Mouse (Mus musculus): ENCODE results near the gene Mrgprh. TPM values are rescaled to one million over a fixed set of nuclear protein-coding genes. Genes with fewer than 3 reads are reported as not detected.

The Mrgprh gene
- polyA plus RNA-seq, 1 experiment = not detected

GRCm38 (mm10) chr17:12904349-12904748, 28.5 kb downstream of the Mrgprh start:
- Histone ChIP-seq H3K36me3 (ENCODE audit: control insufficient read depth) (peaks cover 67% of the 10 kb centered on the region), H3K4me3 (replicated peaks) (no peak overlapping the region), H3K27me3 (ENCODE audit: control insufficient read depth) (no peaks in the 10 kb centered on the region), H3K9me3 (ENCODE audit: control insufficient read depth, low read length) (no peaks in the 10 kb centered on the region), H3K4me1 (ENCODE audit: control insufficient read depth) (no peaks in the 10 kb centered on the region)
- no peak for TF ChIP-seq GATA1 (IDR thresholded peaks at IDR 0.05; ENCODE audit: low read length)
- TF ChIP-seq TAL1 (IDR thresholded peaks at IDR 0.05; ENCODE audit: low read length) = no peak

- TF ChIP-seq GATA1 (IDR thresholded peaks at IDR 0.05; ENCODE audit: low read length) = no peak
- TF ChIP-seq TAL1 (IDR thresholded peaks at IDR 0.05; ENCODE audit: low read length) = no peak
- no peaks in the 10 kb centered on the region for H3K9me3 ChIP-seq (ENCODE audit: control insufficient read depth, low read length)
- no peak overlapping the region for H3K4me3 ChIP-seq (replicated peaks)
- H3K27me3 ChIP-seq (ENCODE audit: control insufficient read depth) = no peaks in the 10 kb centered on the region
- peaks cover 71% of the 10 kb centered on the region for H3K36me3 ChIP-seq (ENCODE audit: control insufficient read depth)
- H3K4me1 ChIP-seq (ENCODE audit: control insufficient read depth) = no peaks in the 10 kb centered on the region; the same call in 1 of the 2 replicates
Measured at GRCm38 (mm10) chr17:12905810-12906209, 30.0 kb downstream of the Mrgprh start.

GRCm38 (mm10) chr17:12906436-12906835, 30.6 kb downstream of the Mrgprh start:
- Histone ChIP-seq H3K9me3 (ENCODE audit: control insufficient read depth, low read length) (no peaks in the 10 kb centered on the region), H3K4me1 (ENCODE audit: control insufficient read depth) (no peaks in the 10 kb centered on the region; the same call in 1 of the 2 replicates), H3K27me3 (ENCODE audit: control insufficient read depth) (no peaks in the 10 kb centered on the region), H3K36me3 (ENCODE audit: control insufficient read depth) (peaks cover 71% of the 10 kb centered on the region), H3K4me3 (replicated peaks) (no peak overlapping the region)
- TF ChIP-seq GATA1 (IDR thresholded peaks at IDR 0.05; ENCODE audit: low read length) = no peak
- TF ChIP-seq TAL1 (IDR thresholded peaks at IDR 0.05; ENCODE audit: low read length) = no peak

- H3K4me3 ChIP-seq (replicated peaks) = no peak within 1 kb of the TSS
- H3K27me3 ChIP-seq (ENCODE audit: control insufficient read depth) = no peaks in the 10 kb centered on the region
- H3K9me3 ChIP-seq (ENCODE audit: control insufficient read depth, low read length) = no peaks in the 10 kb centered on the region
- peaks cover 4% of the 10 kb centered on the region for H3K4me1 ChIP-seq (ENCODE audit: control insufficient read depth)
- H3K36me3 ChIP-seq (ENCODE audit: control insufficient read depth) = peaks cover 80% of the 10 kb centered on the region
- TF ChIP-seq TAL1 (IDR thresholded peaks at IDR 0.05; ENCODE audit: low read length) (no peak), GATA1 (IDR thresholded peaks at IDR 0.05; ENCODE audit: low read length) (no peak)
Measured at GRCm38 (mm10) chr17:12909361-12910280, 33.8 kb downstream of the Mrgprh start, which contains the start of gene Pnldc1. Gene Pnldc1 (minus strand): TSS chr17:12910230.

GRCm38 (mm10) chr17:12910391-12910790, 34.6 kb downstream of the Mrgprh start:
- Histone ChIP-seq H3K27me3 (ENCODE audit: control insufficient read depth) (no peaks in the 10 kb centered on the region), H3K4me1 (ENCODE audit: control insufficient read depth) (peaks cover 12% of the 10 kb centered on the region), H3K9me3 (ENCODE audit: control insufficient read depth, low read length) (no peaks in the 10 kb centered on the region), H3K4me3 (replicated peaks) (no peak overlapping the region), H3K36me3 (ENCODE audit: control insufficient read depth) (peaks cover 76% of the 10 kb centered on the region)
- TF ChIP-seq TAL1 (IDR thresholded peaks at IDR 0.05; ENCODE audit: low read length) (no peak), GATA1 (IDR thresholded peaks at IDR 0.05; ENCODE audit: low read length) (no peak)

GRCm38 (mm10) chr17:12915488-12915880, 39.6 kb downstream of the Mrgprh start, which contains the start of gene Tcp1:
Gene Tcp1 (plus strand): TSS chr17:12915701.
- no peak for TF ChIP-seq TAL1 (IDR thresholded peaks at IDR 0.05; ENCODE audit: low read length)
- no peak for TF ChIP-seq GATA1 (IDR thresholded peaks at IDR 0.05; ENCODE audit: low read length)
- peaks cover 72% of the 10 kb centered on the region for H3K36me3 ChIP-seq (ENCODE audit: control insufficient read depth)
- H3K9me3 ChIP-seq (ENCODE audit: control insufficient read depth, low read length) = no peaks in the 10 kb centered on the region

GRCm38 (mm10) chr17:12915881-12916583, 40.2 kb downstream of the Mrgprh start, which contains the start of gene Mrpl18:
Gene Mrpl18 (minus strand): TSS chr17:12916345.
- Histone ChIP-seq H3K27me3 (ENCODE audit: control insufficient read depth) (no peaks in the 10 kb centered on the region), H3K4me1 (ENCODE audit: control insufficient read depth) (peaks cover 27% of the 10 kb centered on the region), H3K4me3 (replicated peaks) (peak within 1 kb of the TSS; percentile 90), H3K9me3 (ENCODE audit: control insufficient read depth, low read length) (no peaks in the 10 kb centered on the region), H3K36me3 (ENCODE audit: control insufficient read depth) (peaks cover 72% of the 10 kb centered on the region)
- peak; percentile 44; the same call in 1 of the 2 replicates for TF ChIP-seq GATA1 (IDR thresholded peaks at IDR 0.05; ENCODE audit: low read length)
- no peak for TF ChIP-seq TAL1 (IDR thresholded peaks at IDR 0.05; ENCODE audit: low read length)

More at GRCm38 (mm10) chr17:12915488-12915880, 39.6 kb downstream of the Mrgprh start, which contains the start of gene Tcp1:
- no peaks in the 10 kb centered on the region for H3K27me3 ChIP-seq (ENCODE audit: control insufficient read depth)
- H3K4me3 ChIP-seq (replicated peaks) = peak within 1 kb of the TSS; percentile 90
- peaks cover 27% of the 10 kb centered on the region for H3K4me1 ChIP-seq (ENCODE audit: control insufficient read depth)

- H3K27me3 ChIP-seq (ENCODE audit: control insufficient read depth) = no peaks in the 10 kb centered on the region
- no peaks in the 10 kb centered on the region for H3K9me3 ChIP-seq (ENCODE audit: control insufficient read depth, low read length)
- H3K4me3 ChIP-seq (replicated peaks) = peak overlapping the region; percentile 90
- peaks cover 72% of the 10 kb centered on the region for H3K36me3 ChIP-seq (ENCODE audit: control insufficient read depth)
- no peak for TF ChIP-seq GATA1 (IDR thresholded peaks at IDR 0.05; ENCODE audit: low read length)
- no peak for TF ChIP-seq TAL1 (IDR thresholded peaks at IDR 0.05; ENCODE audit: low read length)
- H3K4me1 ChIP-seq (ENCODE audit: control insufficient read depth) = peaks cover 27% of the 10 kb centered on the region
Measured at GRCm38 (mm10) chr17:12916588-12917380, 41.0 kb downstream of the Mrgprh start.

Data from erythroblast, embryonic 14.5 days (primary cell).